Mouse (Mus musculus): Measurements from ENCODE around the gene Cmtm5. TPM values are rescaled to one million over a fixed set of nuclear protein-coding genes. Genes with fewer than 3 reads are reported as not detected.
A peak's percentile ranks its signal among the peaks of the same experiment; 100 is the strongest.

The Cmtm5 gene
- total and polyA plus RNA-seq, 3 experiments = not detected

- TF ChIP-seq EP300 (IDR thresholded peaks at IDR 0.05; ENCODE audit: low read depth in 1 of 2, low read length in 2 of 2) = no peak
- no peak for TF ChIP-seq POLR2AphosphoS5 (IDR thresholded peaks at IDR 0.05; ENCODE audit: borderline replicate concordance, low read depth, low read length)
- no peak for TF ChIP-seq POLR2A (IDR thresholded peaks at IDR 0.05; ENCODE audit: control insufficient read depth in 1 of 2, insufficient read depth in 1 of 2, low read depth in 1 of 2, low read length in 2 of 2, poor library complexity in 1 of 2)
- no peak for TF ChIP-seq CHD1 (IDR thresholded peaks at IDR 0.05; ENCODE audit: low read depth, low read length)
- TF ChIP-seq MAX (IDR thresholded peaks at IDR 0.05; ENCODE audit: low read length) = no peak
- no peak for TF ChIP-seq HCFC1 (IDR thresholded peaks at IDR 0.05; ENCODE audit: low read depth, low read length)
- no peak for TF ChIP-seq SMC3 (IDR thresholded peaks at IDR 0.05; ENCODE audit: low read depth, low read length)
- peaks cover 0 to 8% of the 10 kb centered on the region in 2 experiments; a peak in 1 of 4 replicates for H3K4me1 ChIP-seq (ENCODE audit: control insufficient read depth in 1 of 2, insufficient read depth in 2 of 2, low read length in 2 of 2)
- H3K27ac ChIP-seq (ENCODE audit: control insufficient read depth, low read depth, low read length) = no peak overlapping the region
- peaks cover 0 to 1% of the 10 kb centered on the region in 2 experiments; a peak in 1 of 4 replicates for H3K27me3 ChIP-seq (ENCODE audit: control insufficient read depth in 1 of 2, insufficient read depth in 2 of 2, low read length in 2 of 2)
- H3K9me3 ChIP-seq (replicated peaks; ENCODE audit: insufficient read depth, low read length) = no peaks in the 10 kb centered on the region
- H3K4me3 ChIP-seq (ENCODE audit: control insufficient read depth in 1 of 2, insufficient read depth in 1 of 2, low read depth in 2 of 2, low read length in 2 of 2) = no peak overlapping the region
- DNase-seq (ENCODE audit: low read depth, low spot score) = no peak
- peaks cover 0 to 5% of the 10 kb centered on the region in 2 experiments; a peak in 1 of 4 replicates for H3K36me3 ChIP-seq (ENCODE audit: control insufficient read depth in 1 of 2, insufficient read depth in 2 of 2, low read length in 2 of 2)
- H3K79me2 ChIP-seq (ENCODE audit: control insufficient read depth, insufficient read depth, low read length, poor library complexity) = no peaks in the 10 kb centered on the region
- H3K9ac ChIP-seq (ENCODE audit: control insufficient read depth, low read depth, low read length, poor library complexity, severe bottlenecking) = no peak overlapping the region
Observed at GRCm38 (mm10) chr14:54938431-54939219, 2.6 kb downstream of the Cmtm5 start.

GRCm38 (mm10) chr14:54939434-54940175, 3.5 kb downstream of the Cmtm5 start:
- Histone ChIP-seq H3K4me1 (ENCODE audit: control insufficient read depth in 1 of 2, insufficient read depth in 2 of 2, low read length in 2 of 2) (peaks cover 0 to 8% of the 10 kb centered on the region in 2 experiments; a peak in 1 of 4 replicates), H3K27me3 (ENCODE audit: control insufficient read depth in 1 of 2, insufficient read depth in 2 of 2, low read length in 2 of 2) (peaks cover 0 to 1% of the 10 kb centered on the region in 2 experiments; a peak in 1 of 4 replicates), H3K27ac (ENCODE audit: control insufficient read depth, low read depth, low read length) (no peak overlapping the region), H3K36me3 (ENCODE audit: control insufficient read depth in 1 of 2, insufficient read depth in 2 of 2, low read length in 2 of 2) (peaks cover 0 to 5% of the 10 kb centered on the region in 2 experiments; a peak in 1 of 4 replicates), H3K9me3 (replicated peaks; ENCODE audit: insufficient read depth, low read length) (no peaks in the 10 kb centered on the region), H3K4me3 (ENCODE audit: control insufficient read depth in 1 of 2, insufficient read depth in 1 of 2, low read depth in 2 of 2, low read length in 2 of 2) (no peak overlapping the region), H3K9ac (ENCODE audit: control insufficient read depth, low read depth, low read length, poor library complexity, severe bottlenecking) (no peak overlapping the region), H3K79me2 (ENCODE audit: control insufficient read depth, insufficient read depth, low read length, poor library complexity) (no peaks in the 10 kb centered on the region)
- peak; percentile 68 for DNase-seq (ENCODE audit: low read depth, low spot score)
- no peak for TF ChIP-seq SIN3A (IDR thresholded peaks at IDR 0.05; ENCODE audit: low read length)
- no peak for TF ChIP-seq GATA1 (IDR thresholded peaks at IDR 0.05; ENCODE audit: low read depth, low read length)
- no peak for TF ChIP-seq ZNF384 (IDR thresholded peaks at IDR 0.05; ENCODE audit: low read depth, low read length)
- no peak for TF ChIP-seq MYC (IDR thresholded peaks at IDR 0.05; ENCODE audit: low read depth, low read length)
- no peak for TF ChIP-seq MXI1 (IDR thresholded peaks at IDR 0.05; ENCODE audit: low read depth, low read length)
- TF ChIP-seq POLR2AphosphoS5 (IDR thresholded peaks at IDR 0.05; ENCODE audit: borderline replicate concordance, low read depth, low read length) = no peak
- no peak for TF ChIP-seq TCF12 (IDR thresholded peaks at IDR 0.05; ENCODE audit: low read depth, low read length)
- TF ChIP-seq POLR2A (IDR thresholded peaks at IDR 0.05; ENCODE audit: control insufficient read depth in 1 of 2, insufficient read depth in 1 of 2, low read depth in 1 of 2, low read length in 2 of 2, poor library complexity in 1 of 2) = no peak
- no peak for TF ChIP-seq E2F4 (IDR thresholded peaks at IDR 0.05; ENCODE audit: borderline replicate concordance, low read depth, low read length)
- TF ChIP-seq ZC3H11A (IDR thresholded peaks at IDR 0.05; ENCODE audit: low read depth, low read length) = peak; percentile 69
- no peak for TF ChIP-seq ZKSCAN1 (IDR thresholded peaks at IDR 0.05; ENCODE audit: low read depth, low read length)
- no peak for TF ChIP-seq MYB (IDR thresholded peaks at IDR 0.05; ENCODE audit: low read depth, low read length)
- TF ChIP-seq ZMIZ1 (IDR thresholded peaks at IDR 0.05; ENCODE audit: low read depth, low read length) = no peak
- peak; percentile 87 to 94 (median 88) for TF ChIP-seq CTCF (IDR thresholded peaks at IDR 0.05 in 2 of 3, conservative IDR thresholded peaks at IDR 0.05 in 1 of 3; ENCODE audit: control insufficient read depth in 1 of 3, insufficient read depth in 1 of 3, low read depth in 2 of 3, low read length in 3 of 3, poor library complexity in 1 of 3, severe bottlenecking in 1 of 3)
- no peak for TF ChIP-seq GABPA (IDR thresholded peaks at IDR 0.05; ENCODE audit: low read depth, low read length)
- no peak for TF ChIP-seq MAX (IDR thresholded peaks at IDR 0.05; ENCODE audit: low read length)
- no peak for TF ChIP-seq UBTF (IDR thresholded peaks at IDR 0.05; ENCODE audit: borderline replicate concordance, insufficient read depth, low read depth, low read length)
- TF ChIP-seq RAD21 (IDR thresholded peaks at IDR 0.05; ENCODE audit: low read depth, low read length) = peak; percentile 83
- no peak for TF ChIP-seq NRF1 (IDR thresholded peaks at IDR 0.05; ENCODE audit: insufficient read depth, low read depth, low read length, poor library complexity, severe bottlenecking)
- no peak for TF ChIP-seq NELFE (IDR thresholded peaks at IDR 0.05; ENCODE audit: low read depth, low read length)
- TF ChIP-seq RCOR1 (IDR thresholded peaks at IDR 0.05; ENCODE audit: low read depth, low read length) = no peak
- no peak for TF ChIP-seq ETS1 (IDR thresholded peaks at IDR 0.05; ENCODE audit: low read depth, low read length)
- TF ChIP-seq TAL1 (IDR thresholded peaks at IDR 0.05; ENCODE audit: low read length) = no peak
- TF ChIP-seq SMC3 (IDR thresholded peaks at IDR 0.05; ENCODE audit: low read depth, low read length) = peak; percentile 89
- no peak for TF ChIP-seq CHD2 (IDR thresholded peaks at IDR 0.05; ENCODE audit: low read length)
